Mouse (Mus musculus) stomach, embryonic 14.5 days (tissue): ENCODE data around the gene Bcl6b. TPM values are rescaled to one million over a fixed set of nuclear protein-coding genes. Genes with fewer than 3 reads are reported as not detected.

Experiments used
- ATAC-seq: fragments of 200-750 bp; cut with Nextera tagmentation; 2 replicates; pipeline ENCODE4 v1.8.0; 2017; ENCODE audit warnings: low read depth, moderate TSS enrichment; ENCODE audit not compliant: insufficient number of reproducible peaks, insufficient read depth, low FRiP score
- H3K27ac ChIP-seq: fragments of 300-500 bp; sonication (generic); 2 replicates; pipeline ENCODE4 v1.5.1; 2014; ENCODE audit warnings: mild to moderate bottlenecking, low read length, moderate library complexity, mixed read lengths
- H3K27me3 ChIP-seq: fragments of 300-500 bp; sonication (generic); 2 replicates; pipeline ENCODE4 v1.6.1; 2014; ENCODE audit warnings: low read length, control low read depth, mixed read lengths; ENCODE audit not compliant: control insufficient read depth, insufficient read depth
- H3K36me3 ChIP-seq: fragments of 300-500 bp; sonication (generic); 2 replicates; pipeline ENCODE4 v1.6.1; 2014; ENCODE audit warnings: mild to moderate bottlenecking, control low read depth, low read length, moderate library complexity, mixed read lengths; ENCODE audit not compliant: control insufficient read depth, insufficient read depth
- H3K4me1 ChIP-seq: fragments of 300-500 bp; sonication (generic); 2 replicates; pipeline ENCODE4 v1.6.1; 2014; ENCODE audit warnings: low read length, control low read depth, mixed read lengths; ENCODE audit not compliant: control insufficient read depth, insufficient read depth
- H3K4me2 ChIP-seq: fragments of 300-500 bp; sonication (generic); replicated peaks from 2 replicates; pipeline ENCODE4 v1.6.1; 2014; ENCODE audit warnings: low read depth, low read length, control low read depth
- H3K4me3 ChIP-seq: fragments of 300-500 bp; sonication (generic); 2 replicates; pipeline ENCODE4 v1.5.1; 2014; ENCODE audit warnings: low read depth, low read length, control low read depth
- H3K9ac ChIP-seq: fragments of 300-500 bp; sonication (generic); replicated peaks from 2 replicates; pipeline ENCODE4 v1.6.1; 2014; ENCODE audit warnings: low read depth, mild to moderate bottlenecking, control low read depth, low read length, moderate library complexity, mixed read lengths
- H3K9me3 ChIP-seq: fragments of 300-500 bp; sonication (generic); 2 replicates; pipeline ENCODE4 v1.6.1; 2016; ENCODE audit warnings: low read depth, low read length, control low read depth; ENCODE audit not compliant: control insufficient read depth
- WGBS: fragments of 180-500 bp; shearing (Covaris S2); extraction: QIAGEN DNeasy Blood & Tissue Kit; methylation state at CpG from one replicate; pipeline ENCODE4 v1.1.7; 2014; 5-methylcytosine and 5-hydroxymethylcytosine counted together
- polyA plus RNA-seq: library from polyadenylated mRNA; unstranded; fragments of >200 nt; fragmentation: Nextera tagmentation; extraction: Ambion mirVana; gene quantifications from 2 replicates; pipeline ENCODE4 v1.2.1, GENCODE M21; 2014

The Bcl6b gene
- polyA plus RNA-seq, 1 experiment from 2014 or later = 12.0 TPM

DNA sequence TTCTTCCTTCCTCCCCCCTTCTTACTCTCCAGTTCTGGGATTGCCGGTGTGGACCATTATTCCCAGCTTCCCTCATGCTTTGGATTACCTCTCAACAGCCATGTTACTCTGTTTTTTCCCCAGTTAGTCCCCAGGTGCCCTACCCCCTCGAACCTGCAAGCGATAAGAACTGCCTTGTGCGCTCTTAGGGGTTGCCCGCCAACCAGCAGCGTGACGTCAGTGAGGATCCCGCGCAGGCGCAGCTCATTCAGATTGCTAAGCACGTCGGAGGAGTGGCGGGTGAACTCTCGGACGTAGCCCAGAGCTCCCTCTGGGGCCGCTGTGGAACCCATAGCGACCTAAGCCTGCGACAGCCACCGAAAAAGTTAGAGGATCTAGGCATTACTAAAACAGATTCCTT is 770 bp downstream of the Bcl6b start:
- Histone ChIP-seq H3K4me2 (peak overlapping the region; percentile 53), H3K4me1 (peaks cover 6% of the 10 kb centered on the region; the same call in 1 of the 2 replicates), H3K27me3 (peaks cover 19% of the 10 kb centered on the region), H3K9ac (peak overlapping the region; percentile 14; the same call in 1 of the 2 replicates), H3K9me3 (no peaks in the 10 kb centered on the region), H3K36me3 (no peaks in the 10 kb centered on the region; the same call in 1 of the 2 replicates), H3K4me3 (peak overlapping the region; percentile 30), H3K27ac (peak overlapping the region; percentile 63; the same call in 1 of the 2 replicates)
- 2% methylated on average over 19 of the region's 19 CpGs for WGBS
- peak; percentile 64; the same call in 1 of the 2 replicates for ATAC-seq

DNA sequence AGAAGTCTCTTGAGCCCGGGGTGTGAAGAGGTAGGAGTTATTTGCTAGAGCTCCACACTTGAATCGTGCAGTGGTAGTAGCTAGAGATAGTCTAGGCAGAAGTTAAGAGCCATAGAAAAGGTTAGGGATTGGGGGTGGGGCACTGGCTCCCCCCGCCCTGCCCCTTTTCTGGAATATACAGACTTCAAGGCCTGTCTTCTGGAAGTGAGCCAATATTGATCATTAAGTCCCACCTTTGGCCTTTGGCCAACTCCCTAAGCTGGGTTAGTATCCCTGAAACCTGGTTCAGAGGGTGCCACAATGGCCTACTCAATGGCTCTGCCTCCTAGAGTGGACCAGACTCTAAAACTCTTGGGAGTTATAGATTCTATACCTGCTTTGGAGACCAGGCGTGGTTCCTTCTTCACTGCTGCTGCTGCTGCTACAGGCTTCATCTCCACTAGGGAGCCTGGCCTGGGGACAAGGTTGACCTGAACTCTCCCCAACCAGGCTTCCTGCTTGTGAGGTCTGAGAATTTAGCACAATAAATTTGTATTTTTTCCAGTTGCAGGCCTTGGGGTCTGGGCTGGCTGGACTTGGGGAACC is 1.8 kb downstream of the Bcl6b start:
- Histone ChIP-seq H3K36me3 (no peaks in the 10 kb centered on the region; the same call in 1 of the 2 replicates), H3K4me1 (peaks cover 5% of the 10 kb centered on the region; the same call in 1 of the 2 replicates), H3K27me3 (peaks cover 19% of the 10 kb centered on the region), H3K9me3 (no peaks in the 10 kb centered on the region), H3K27ac (no peak overlapping the region), H3K4me2 (peak overlapping the region; percentile 53), H3K9ac (no peak overlapping the region), H3K4me3 (peak overlapping the region; percentile 30)
- no peak for ATAC-seq
- 88% methylated on average over 4 of the region's 4 CpGs for WGBS

DNA sequence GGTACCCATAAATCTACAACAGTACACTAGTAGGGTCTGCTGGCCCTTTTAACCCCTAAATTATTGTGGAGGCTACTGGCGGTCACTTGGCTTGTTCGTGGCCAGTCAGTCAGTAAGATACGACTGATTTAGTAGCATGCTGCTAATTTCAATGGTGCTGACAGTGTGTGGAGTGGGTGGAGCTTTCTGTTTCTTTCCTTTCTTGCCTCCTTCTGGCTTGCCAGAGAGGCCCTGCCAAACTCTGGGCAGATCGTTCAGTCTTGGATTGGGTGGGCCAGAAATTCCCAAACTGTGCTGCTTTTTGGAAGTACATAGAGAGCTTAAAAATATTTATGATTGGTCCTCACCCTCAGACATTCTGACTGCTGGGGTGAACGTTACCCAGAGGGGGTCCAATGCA is 2.5 kb downstream of the Bcl6b start:
- H3K9me3 ChIP-seq = no peaks in the 10 kb centered on the region
- H3K27me3 ChIP-seq = peaks cover 19% of the 10 kb centered on the region
- H3K4me1 ChIP-seq = peaks cover 7% of the 10 kb centered on the region; the same call in 1 of the 2 replicates
- ATAC-seq = no peak
- peak overlapping the region; percentile 53 for H3K4me2 ChIP-seq
- H3K4me3 ChIP-seq = peak overlapping the region; percentile 11
- 0 out of 2 replicates have a peak overlapping the region, but pooled peaks have one; percentile 10 for H3K9ac ChIP-seq
- H3K27ac ChIP-seq = no peak overlapping the region
- H3K36me3 ChIP-seq = no peaks in the 10 kb centered on the region; the same call in 1 of the 2 replicates
- 38% methylated on average over 5 of the region's 5 CpGs for WGBS

DNA sequence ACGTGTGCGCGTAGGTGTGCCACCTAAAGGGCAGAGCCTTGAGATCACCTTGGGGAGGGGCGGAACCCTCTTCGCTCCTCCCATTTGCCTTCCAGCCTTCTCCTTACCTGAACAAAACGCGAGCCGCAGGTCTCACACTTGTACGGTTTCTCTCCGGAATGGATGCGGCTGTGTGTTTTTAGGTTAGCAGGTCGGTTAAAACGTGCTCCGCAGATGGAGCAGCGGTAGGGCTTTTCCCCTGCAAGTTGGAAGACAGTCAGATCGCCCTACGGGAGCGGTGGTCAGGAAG is 3.1 kb downstream of the Bcl6b start:
- Histone ChIP-seq H3K9ac (0 out of 2 replicates have a peak overlapping the region, but pooled peaks have one; percentile 10), H3K36me3 (no peaks in the 10 kb centered on the region; the same call in 1 of the 2 replicates), H3K4me2 (peak overlapping the region; percentile 53), H3K27ac (no peak overlapping the region), H3K4me1 (peaks cover 11% of the 10 kb centered on the region; the same call in 1 of the 2 replicates), H3K4me3 (peak overlapping the region; percentile 11), H3K27me3 (peaks cover 19% of the 10 kb centered on the region), H3K9me3 (no peaks in the 10 kb centered on the region)
- WGBS = 8% methylated on average over 18 of the region's 18 CpGs
- no peak for ATAC-seq

DNA sequence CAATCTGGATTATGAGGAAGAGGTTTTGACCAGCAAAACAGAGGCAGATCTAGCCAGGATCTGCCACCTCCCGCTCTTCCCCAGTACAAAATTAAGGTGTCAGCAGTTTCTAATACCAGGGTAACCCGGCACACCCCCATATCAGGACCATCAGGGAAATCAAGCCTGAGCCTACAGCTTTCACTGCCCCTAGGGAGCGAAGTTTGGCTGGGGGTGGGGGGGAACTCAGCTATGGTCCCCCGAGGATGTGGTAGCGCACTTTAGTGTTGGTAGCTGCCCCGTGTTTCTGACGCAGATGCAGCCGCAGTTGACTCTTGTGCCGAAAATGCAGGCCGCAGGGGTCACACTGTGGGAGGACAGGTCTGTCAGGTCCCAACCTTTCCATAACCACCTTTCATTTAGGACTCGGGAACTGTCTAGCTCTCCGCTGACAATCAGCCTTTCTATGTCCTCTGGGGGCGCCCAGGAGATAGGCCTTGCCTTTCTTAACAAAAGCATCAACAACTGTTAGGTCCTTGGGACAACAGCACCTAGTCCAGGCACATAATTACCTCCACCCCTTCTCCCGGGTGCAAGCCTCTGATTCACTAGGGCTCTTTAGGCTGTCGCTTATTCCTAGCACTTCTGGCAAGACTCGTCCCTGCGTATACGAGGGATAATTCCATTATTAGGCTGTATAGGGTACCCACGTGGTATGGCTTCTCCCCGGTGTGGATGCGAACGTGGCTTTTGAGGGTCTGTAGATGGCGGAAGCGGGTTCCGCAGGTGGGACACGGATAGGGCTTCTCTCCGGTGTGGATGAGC is 3.6 kb downstream of the Bcl6b start:
- Histone ChIP-seq H3K4me1 (peaks cover 11% of the 10 kb centered on the region; the same call in 1 of the 2 replicates), H3K9ac (no peak overlapping the region), H3K27ac (peak overlapping the region; percentile 10; the same call in 1 of the 2 replicates), H3K36me3 (no peaks in the 10 kb centered on the region; the same call in 1 of the 2 replicates), H3K27me3 (peaks cover 19% of the 10 kb centered on the region), H3K9me3 (no peaks in the 10 kb centered on the region), H3K4me2 (peak overlapping the region; percentile 53), H3K4me3 (peak overlapping the region; percentile 11)
- no peak for ATAC-seq
- WGBS = 22% methylated on average over 27 of the region's 27 CpGs

DNA sequence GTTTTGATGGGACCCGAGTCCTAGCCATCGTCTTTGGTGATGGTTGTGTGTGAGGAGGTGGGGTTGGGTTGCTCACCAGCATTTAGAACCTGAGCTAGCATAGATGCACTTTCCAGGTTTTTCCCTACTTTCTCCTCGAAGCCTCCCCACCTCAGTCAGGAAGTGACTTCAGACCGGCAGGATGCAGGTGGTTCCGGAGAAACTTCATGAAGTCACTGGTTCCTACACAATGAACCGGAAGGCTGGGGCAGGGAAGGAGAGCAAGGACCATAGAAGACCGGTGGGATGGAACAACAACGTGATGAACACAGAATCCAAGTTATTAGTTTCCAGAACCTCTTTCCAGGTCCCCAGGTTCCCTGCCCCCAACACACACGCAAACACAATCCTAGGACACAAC is 5.9 kb downstream of the Bcl6b start:
- H3K36me3 ChIP-seq = no peaks in the 10 kb centered on the region; the same call in 1 of the 2 replicates
- ATAC-seq = no peak
- H3K4me3 ChIP-seq = no peak overlapping the region
- no peak overlapping the region for H3K9ac ChIP-seq
- H3K27ac ChIP-seq = 0 out of 2 replicates have a peak overlapping the region, but pooled peaks have one; percentile 39
- H3K27me3 ChIP-seq = peaks cover 19% of the 10 kb centered on the region
- H3K9me3 ChIP-seq = no peaks in the 10 kb centered on the region
- WGBS = 83% methylated on average over 9 of the region's 9 CpGs
- no peak overlapping the region for H3K4me2 ChIP-seq
- peaks cover 19% of the 10 kb centered on the region; the same call in 1 of the 2 replicates for H3K4me1 ChIP-seq

DNA sequence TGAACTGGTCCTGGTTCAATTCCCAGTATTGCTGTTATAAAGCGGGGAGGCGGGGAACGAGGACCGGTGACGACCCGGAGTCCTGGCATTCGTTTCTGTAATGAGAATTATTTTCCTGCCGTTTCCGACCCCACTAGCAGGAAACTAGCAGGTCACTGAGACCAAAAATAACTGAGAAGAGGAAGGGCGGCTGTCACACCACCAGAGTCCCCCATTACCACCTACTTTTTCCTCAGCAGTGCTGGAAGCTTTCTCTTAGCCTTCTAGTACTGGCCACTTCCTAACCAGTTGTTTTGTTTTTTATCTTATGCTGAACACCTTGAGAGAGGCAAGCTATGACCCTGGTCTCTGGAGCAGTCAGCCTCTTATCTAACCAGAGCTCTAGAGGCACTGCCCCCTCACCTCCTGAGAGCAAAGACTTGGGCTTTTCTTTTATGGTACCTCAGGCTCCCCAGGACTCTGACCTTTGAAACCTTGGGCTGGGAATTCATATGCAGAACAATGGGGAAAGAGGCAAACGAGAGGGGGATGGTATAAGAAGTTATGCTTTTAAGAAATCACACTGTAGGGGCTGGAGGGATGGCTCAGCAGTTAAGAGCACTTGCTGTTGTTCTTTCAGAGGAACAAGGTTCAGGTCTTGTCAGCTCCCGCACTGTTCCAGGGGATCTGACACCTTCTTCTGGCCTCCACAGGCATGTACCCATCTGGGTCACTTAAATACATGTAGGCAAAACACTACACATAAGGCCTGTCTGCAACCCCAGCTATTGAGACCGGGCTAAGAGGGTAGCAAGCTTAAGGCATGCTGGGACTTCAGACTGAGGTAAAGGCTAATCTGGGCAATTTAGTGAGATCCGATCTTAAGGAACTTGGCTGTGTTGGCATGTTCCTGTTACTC is 7.7 kb downstream of the Bcl6b start:
- ATAC-seq = peak; percentile 24; the same call in 1 of the 2 replicates
- Histone ChIP-seq H3K27ac (peak overlapping the region; percentile 75; the same call in 1 of the 2 replicates), H3K4me1 (peaks cover 18% of the 10 kb centered on the region; the same call in 1 of the 2 replicates), H3K9me3 (no peaks in the 10 kb centered on the region), H3K9ac (peak overlapping the region; percentile 32; the same call in 1 of the 2 replicates), H3K4me3 (peak overlapping the region; percentile 37), H3K27me3 (peaks cover 6% of the 10 kb centered on the region; the same call in 1 of the 2 replicates), H3K4me2 (peak overlapping the region; percentile 66), H3K36me3 (no peaks in the 10 kb centered on the region; the same call in 1 of the 2 replicates)
- WGBS = 15% methylated on average over 14 of the region's 14 CpGs
